Mouse (Mus musculus): ENCODE results near the gene Slfn4.

Slfn4 gene

GRCm38 (mm10) chr11:83174948-83175539 lies at the start of gene Slfn4:
Gene Slfn4 (plus strand): TSS chr11:83175186.
- TF ChIP-seq GATA4 (IDR thresholded peaks at IDR 0.05; ENCODE audit: insufficient replicate concordance, low read length) = no peak

- TF ChIP-seq GATA4 (IDR thresholded peaks at IDR 0.05; ENCODE audit: insufficient replicate concordance, low read length) = no peak
Observed at GRCm38 (mm10) chr11:83191134-83191893, 16.3 kb downstream of the Slfn4 start, which contains the start of gene Slfn3. Gene Slfn3 (plus strand): TSS chr11:83191330.

- TF ChIP-seq GATA4 (IDR thresholded peaks at IDR 0.05; ENCODE audit: insufficient replicate concordance, low read length) = no peak
Observed at GRCm38 (mm10) chr11:83192001-83192400, 17.0 kb downstream of the Slfn4 start.

- TF ChIP-seq GATA4 (IDR thresholded peaks at IDR 0.05; ENCODE audit: insufficient replicate concordance, low read length) = no peak
Observed at GRCm38 (mm10) chr11:83205002-83205401, 30.0 kb downstream of the Slfn4 start.

GRCm38 (mm10) chr11:83216119-83216518 lies 41.1 kb downstream of the Slfn4 start:
- TF ChIP-seq GATA4 (IDR thresholded peaks at IDR 0.05; ENCODE audit: insufficient replicate concordance, low read length) = no peak

- TF ChIP-seq GATA4 (IDR thresholded peaks at IDR 0.05; ENCODE audit: insufficient replicate concordance, low read length) = no peak
Observed at GRCm38 (mm10) chr11:83221328-83221877, 46.4 kb downstream of the Slfn4 start.

- no peak for TF ChIP-seq GATA4 (IDR thresholded peaks at IDR 0.05; ENCODE audit: insufficient replicate concordance, low read length)
Observed at GRCm38 (mm10) chr11:83223367-83223766, 48.4 kb downstream of the Slfn4 start.

- TF ChIP-seq GATA4 (IDR thresholded peaks at IDR 0.05; ENCODE audit: insufficient replicate concordance, low read length) = no peak
Observed at GRCm38 (mm10) chr11:83224217-83224616, 49.2 kb downstream of the Slfn4 start.

GRCm38 (mm10) chr11:83224750-83225149 lies 49.8 kb downstream of the Slfn4 start:
- TF ChIP-seq GATA4 (IDR thresholded peaks at IDR 0.05; ENCODE audit: insufficient replicate concordance, low read length) = no peak

GRCm38 (mm10) chr11:83225371-83225960 lies 50.5 kb downstream of the Slfn4 start:
- TF ChIP-seq GATA4 (IDR thresholded peaks at IDR 0.05; ENCODE audit: insufficient replicate concordance, low read length) = no peak

GRCm38 (mm10) chr11:83227926-83228723 lies 53.1 kb downstream of the Slfn4 start:
- no peak for TF ChIP-seq GATA4 (IDR thresholded peaks at IDR 0.05; ENCODE audit: insufficient replicate concordance, low read length)

GRCm38 (mm10) chr11:83230966-83231365 lies 56.0 kb downstream of the Slfn4 start:
- no peak for TF ChIP-seq GATA4 (IDR thresholded peaks at IDR 0.05; ENCODE audit: insufficient replicate concordance, low read length)

- TF ChIP-seq GATA4 (IDR thresholded peaks at IDR 0.05; ENCODE audit: insufficient replicate concordance, low read length) = no peak
Observed at GRCm38 (mm10) chr11:83238389-83238788, 63.4 kb downstream of the Slfn4 start.

- no peak for TF ChIP-seq GATA4 (IDR thresholded peaks at IDR 0.05; ENCODE audit: insufficient replicate concordance, low read length)
Observed at GRCm38 (mm10) chr11:83239811-83240210, 64.8 kb downstream of the Slfn4 start.

All from liver, adult (tissue).